Mouse (Mus musculus) adrenal gland, postnatal 10 days (tissue): ENCODE data around the gene Zfp787. TPM values are rescaled to one million over a fixed set of nuclear protein-coding genes. Genes with fewer than 3 reads are reported as not detected.

ENCODE experiments used
- DNase-seq: peaks from one replicate; pipeline ENCODE4 v3.0.0; 2021; ENCODE audit warnings: mixed read lengths
- total RNA-seq, 2 experiments: library from RNA; stranded (reverse); gene quantifications; 2 replicates each; pipeline ENCODE4 v1.2.3; 2021

Zfp787 gene
- total RNA-seq, 2 experiments from 2014 or later: 46.2 to 61.5 TPM

- no peak for DNase-seq
Measured at GRCm38 (mm10) chr7:6164671-6165070, 8.9 kb upstream of the Zfp787 start.

- DNase-seq: no peak
Measured at GRCm38 (mm10) chr7:6162172-6162571, 6.4 kb upstream of the Zfp787 start.

- DNase-seq: no peak
Measured at GRCm38 (mm10) chr7:6161541-6161940, 5.7 kb upstream of the Zfp787 start.

GRCm38 (mm10) chr7:6159604-6160003 lies 3.8 kb upstream of the Zfp787 start:
- no peak for DNase-seq

GRCm38 (mm10) chr7:6157479-6157878 lies 1.7 kb upstream of the Zfp787 start:
- DNase-seq: no peak

GRCm38 (mm10) chr7:6156901-6157472 lies 1.2 kb upstream of the Zfp787 start:
- DNase-seq: no peak

- DNase-seq: peak; percentile 93
Measured at GRCm38 (mm10) chr7:6155031-6155872, 545 bp downstream of the Zfp787 start.

GRCm38 (mm10) chr7:6154164-6154563 lies 1.6 kb downstream of the Zfp787 start:
- peak; percentile 42 for DNase-seq

GRCm38 (mm10) chr7:6153131-6153530 lies 2.7 kb downstream of the Zfp787 start:
- DNase-seq: peak; percentile 56

- no peak for DNase-seq
Measured at GRCm38 (mm10) chr7:6152036-6152435, 3.8 kb downstream of the Zfp787 start.

- DNase-seq: peak; percentile 56
Measured at GRCm38 (mm10) chr7:6151266-6151665, 4.5 kb downstream of the Zfp787 start.

GRCm38 (mm10) chr7:6147688-6148087 lies 8.1 kb downstream of the Zfp787 start:
- DNase-seq: no peak

- peak; percentile 70 for DNase-seq
Measured at GRCm38 (mm10) chr7:6146982-6147325, 8.8 kb downstream of the Zfp787 start.

- DNase-seq: no peak
Measured at GRCm38 (mm10) chr7:6146194-6146981, 9.4 kb downstream of the Zfp787 start.

- no peak for DNase-seq
Measured at GRCm38 (mm10) chr7:6145423-6146188, 10.2 kb downstream of the Zfp787 start.

- DNase-seq: no peak
Measured at GRCm38 (mm10) chr7:6143991-6144531, 11.7 kb downstream of the Zfp787 start.

- DNase-seq: no peak
Measured at GRCm38 (mm10) chr7:6139295-6139694, 16.5 kb downstream of the Zfp787 start.

- DNase-seq: no peak
Measured at GRCm38 (mm10) chr7:6136497-6136896, 19.3 kb downstream of the Zfp787 start.

- DNase-seq: no peak
Measured at GRCm38 (mm10) chr7:6132646-6133045, 23.2 kb downstream of the Zfp787 start.

- DNase-seq: no peak
Measured at GRCm38 (mm10) chr7:6130346-6130745, 25.5 kb downstream of the Zfp787 start.

- DNase-seq: peak; percentile 85
Measured at GRCm38 (mm10) chr7:6126690-6127448, 28.9 kb downstream of the Zfp787 start.
